Mouse (Mus musculus): Measurements from ENCODE around the gene Col6a5. TPM values are rescaled to one million over a fixed set of nuclear protein-coding genes. Genes with fewer than 3 reads are reported as not detected.

Gene Col6a5
- total and polyA plus RNA-seq, 3 experiments, result under 0.01 TPM; not detected in 2

DNA sequence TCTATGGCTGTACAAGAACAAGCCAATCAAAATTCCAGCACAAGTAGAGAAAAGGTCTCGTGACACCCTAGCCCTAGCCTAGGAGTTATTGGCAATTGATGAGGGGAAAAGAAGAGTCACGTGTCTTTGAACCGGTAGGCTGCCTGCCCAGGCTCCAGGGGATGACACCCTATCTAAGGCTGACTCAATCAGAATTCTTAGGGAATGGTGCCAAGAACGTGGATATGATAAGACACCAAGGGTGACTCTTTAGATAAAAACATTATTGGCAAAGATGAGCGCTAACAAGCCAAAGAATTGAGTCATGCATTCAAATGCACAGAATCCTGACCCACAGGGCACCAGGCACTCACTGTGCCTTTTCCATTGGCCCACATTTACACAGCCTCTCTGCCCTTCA, 10.5 kb upstream of the Col6a5 start:
- dilution Hi-C loops (cut with MboI; ENCODE audit: extremely low pct_ligation_motif_present, extremely low pct_unique_long_range_greater_than_20kb, low sequenced_read_pairs) (no loop called here), in situ Hi-C loops (cut with MboI; ENCODE audit: low pct_ligation_motif_present, low pct_unique_long_range_greater_than_20kb, low sequenced_read_pairs) (no loop called here)
- no peak overlapping the region for H3K27ac ChIP-seq (ENCODE audit: insufficient read depth, low read depth)
- no peak overlapping the region for H3K4me2 ChIP-seq (ENCODE audit: insufficient read depth, low read depth, poor library complexity, severe bottlenecking)
- H3K4me3 ChIP-seq (replicated peaks in 1 of 3; ENCODE audit: low read depth in 2 of 3, low read length in 2 of 3, poor library complexity in 1 of 3), result no peak overlapping the region
- H3K27me3 ChIP-seq (replicated peaks), result peaks cover 37% of the 10 kb centered on the region
- TF ChIP-seq ZNF384 (IDR thresholded peaks at IDR 0.05; ENCODE audit: low read depth, low read length) (no peak), RAD21 (IDR thresholded peaks at IDR 0.05; ENCODE audit: low read depth, low read length) (no peak)
- H3K9me3 ChIP-seq (replicated peaks; ENCODE audit: low read length), result peaks cover 2% of the 10 kb centered on the region
- no peak for DNase-seq (ENCODE audit: extremely low read depth)
- no peaks in the 10 kb centered on the region for H3K4me1 ChIP-seq (ENCODE audit: control insufficient read depth in 1 of 2, insufficient read depth in 2 of 2)
- H3K36me3 ChIP-seq (replicated peaks in 1 of 2; ENCODE audit: control insufficient read depth in 1 of 2, insufficient read depth in 1 of 2, low read length in 1 of 2), result no peaks in the 10 kb centered on the region
- H3K9ac ChIP-seq (ENCODE audit: insufficient read depth, low read depth), result no peak overlapping the region
- H3K79me2 ChIP-seq (replicated peaks; ENCODE audit: control insufficient read depth, extremely low read depth, insufficient read depth, poor library complexity, severe bottlenecking), result no peaks in the 10 kb centered on the region

DNA sequence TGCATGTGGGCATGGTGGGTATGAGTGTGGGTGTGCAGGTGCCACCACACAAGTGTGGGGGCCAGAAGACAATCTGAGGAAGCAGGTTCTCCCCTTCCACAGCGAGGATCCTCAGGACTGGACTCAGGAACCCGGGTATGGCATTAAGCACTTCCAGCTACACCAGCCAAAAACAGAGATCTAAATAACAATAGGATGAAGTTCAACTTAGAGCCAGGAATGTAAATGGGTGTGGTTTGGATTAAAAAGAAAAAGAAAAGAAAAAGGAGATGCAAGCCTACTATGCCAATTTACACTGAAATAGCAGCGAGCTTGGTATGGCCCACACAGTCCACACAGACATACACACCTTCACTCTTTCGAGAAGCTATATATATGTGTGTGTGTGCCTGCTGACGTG, 7.5 kb upstream of the Col6a5 start:
- no peak overlapping the region for H3K4me2 ChIP-seq (ENCODE audit: insufficient read depth, low read depth, poor library complexity, severe bottlenecking)
- in situ Hi-C loops (cut with MboI; ENCODE audit: low pct_ligation_motif_present, low pct_unique_long_range_greater_than_20kb, low sequenced_read_pairs) (no loop called here), dilution Hi-C loops (cut with MboI; ENCODE audit: extremely low pct_ligation_motif_present, extremely low pct_unique_long_range_greater_than_20kb, low sequenced_read_pairs) (no loop called here)
- DNase-seq (ENCODE audit: extremely low read depth), result no peak
- no peaks in the 10 kb centered on the region for H3K9me3 ChIP-seq (replicated peaks; ENCODE audit: low read length)
- no peaks in the 10 kb centered on the region for H3K79me2 ChIP-seq (replicated peaks; ENCODE audit: control insufficient read depth, extremely low read depth, insufficient read depth, poor library complexity, severe bottlenecking)
- TF ChIP-seq TCF12 (IDR thresholded peaks at IDR 0.05; ENCODE audit: low read depth, low read length) (no peak), MEF2A (IDR thresholded peaks at IDR 0.05; ENCODE audit: borderline replicate concordance, low read depth, low read length) (no peak), USF1 (IDR thresholded peaks at IDR 0.05; ENCODE audit: low read depth, low read length) (no peak), PAX5 (IDR thresholded peaks at IDR 0.05; ENCODE audit: low read length) (no peak), RCOR1 (conservative IDR thresholded peaks at IDR 0.05; ENCODE audit: low read depth, low read length) (no peak), TBP (conservative IDR thresholded peaks at IDR 0.05; ENCODE audit: low read depth, low read length) (no peak), BHLHE40 (IDR thresholded peaks at IDR 0.05; ENCODE audit: low read depth, low read length) (no peak), JUND (conservative IDR thresholded peaks at IDR 0.05; ENCODE audit: low read depth, low read length) (no peak), E2F4 (IDR thresholded peaks at IDR 0.05; ENCODE audit: insufficient replicate concordance, low read depth, low read length) (no peak), CTCF (conservative IDR thresholded peaks at IDR 0.05 in 1 of 2, IDR thresholded peaks at IDR 0.05 in 1 of 2; ENCODE audit: low read depth in 2 of 2, low read length in 2 of 2) (no peak), ETS1 (conservative IDR thresholded peaks at IDR 0.05; ENCODE audit: low read depth, low read length) (no peak), CHD2 (IDR thresholded peaks at IDR 0.05; ENCODE audit: low read length) (no peak), NELFE (IDR thresholded peaks at IDR 0.05; ENCODE audit: low read depth, low read length) (no peak), MAX (IDR thresholded peaks at IDR 0.05; ENCODE audit: low read length) (no peak), JUN (IDR thresholded peaks at IDR 0.05; ENCODE audit: insufficient read depth, low read depth, low read length) (no peak), USF2 (conservative IDR thresholded peaks at IDR 0.05; ENCODE audit: low read depth, low read length) (no peak), MAZ (IDR thresholded peaks at IDR 0.05; ENCODE audit: low read depth, low read length) (no peak)
- H3K4me3 ChIP-seq (replicated peaks in 1 of 3; ENCODE audit: low read depth in 2 of 3, low read length in 2 of 3, poor library complexity in 1 of 3), result no peak overlapping the region
- no peaks in the 10 kb centered on the region for H3K4me1 ChIP-seq (ENCODE audit: control insufficient read depth in 1 of 2, insufficient read depth in 2 of 2)
- peaks cover 46% of the 10 kb centered on the region for H3K27me3 ChIP-seq (replicated peaks)
- no peak overlapping the region for H3K27ac ChIP-seq (ENCODE audit: insufficient read depth, low read depth)
- no peak overlapping the region for H3K9ac ChIP-seq (ENCODE audit: insufficient read depth, low read depth)
- no peaks in the 10 kb centered on the region for H3K36me3 ChIP-seq (replicated peaks in 1 of 2; ENCODE audit: control insufficient read depth in 1 of 2, insufficient read depth in 1 of 2, low read length in 1 of 2)

All from CH12.LX (cell line).